Mouse (Mus musculus) liver, embryonic 13.5 days (tissue): ENCODE data around the gene Ahctf1. TPM values are rescaled to one million over a fixed set of nuclear protein-coding genes. Genes with fewer than 3 reads are reported as not detected.

Experiments used
- ATAC-seq: fragments of 200-750 bp; cut with Nextera tagmentation; 2 replicates; pipeline ENCODE4 v1.8.0; 2017; ENCODE audit warnings: low read depth, mild to moderate bottlenecking, moderate number of reproducible peaks, moderate library complexity
- DNase-seq: peaks from one replicate; pipeline ENCODE4 v3.0.0; 2022
- H3K27ac ChIP-seq: fragments of 300-500 bp; sonication (generic); 2 replicates; pipeline ENCODE4 v1.5.1; 2015; ENCODE audit warnings: moderate library complexity, mild to moderate bottlenecking, inconsistent platforms
- H3K27me3 ChIP-seq: fragments of 300-500 bp; sonication (generic); 2 replicates; pipeline ENCODE4 v1.6.1; 2015; ENCODE audit warnings: mild to moderate bottlenecking, inconsistent platforms
- H3K36me3 ChIP-seq: fragments of 300-500 bp; sonication (generic); 2 replicates; pipeline ENCODE4 v1.6.1; 2015; ENCODE audit warnings: mild to moderate bottlenecking, inconsistent platforms
- H3K4me1 ChIP-seq: fragments of 300-500 bp; sonication (generic); replicated peaks from 2 replicates; pipeline ENCODE4 v1.6.1; 2015; ENCODE audit warnings: inconsistent platforms
- H3K4me2 ChIP-seq: fragments of 300-500 bp; sonication (generic); 2 replicates; pipeline ENCODE4 v1.6.1; 2015; ENCODE audit warnings: inconsistent platforms, mild to moderate bottlenecking, moderate library complexity
- H3K4me3 ChIP-seq: fragments of 300-500 bp; sonication (generic); replicated peaks from 2 replicates; pipeline ENCODE4 v1.5.1; 2015; ENCODE audit warnings: mild to moderate bottlenecking, inconsistent platforms
- H3K9ac ChIP-seq: fragments of 300-500 bp; sonication (generic); 2 replicates; pipeline ENCODE4 v1.6.1; 2015; ENCODE audit warnings: mild to moderate bottlenecking, inconsistent platforms
- H3K9me3 ChIP-seq: fragments of 300-500 bp; sonication (generic); replicated peaks from 2 replicates; pipeline ENCODE4 v1.6.1; 2016; ENCODE audit warnings: inconsistent platforms
- WGBS: fragments of 180-500 bp; shearing (Covaris S2); methylation state at CpG from one replicate; pipeline ENCODE4 v1.1.7; 2015; ENCODE audit not compliant: insufficient replicate concordance; 5-methylcytosine and 5-hydroxymethylcytosine counted together
- polyA plus RNA-seq: library from polyadenylated mRNA; unstranded; fragments of >200 nt; fragmentation: Nextera tagmentation; extraction: Ambion mirVana; gene quantifications from 2 replicates; pipeline ENCODE4 v1.2.1, GENCODE M21; 2015

The Ahctf1 gene
- polyA plus RNA-seq, 1 experiment from 2014 or later, result 19.7 TPM

DNA sequence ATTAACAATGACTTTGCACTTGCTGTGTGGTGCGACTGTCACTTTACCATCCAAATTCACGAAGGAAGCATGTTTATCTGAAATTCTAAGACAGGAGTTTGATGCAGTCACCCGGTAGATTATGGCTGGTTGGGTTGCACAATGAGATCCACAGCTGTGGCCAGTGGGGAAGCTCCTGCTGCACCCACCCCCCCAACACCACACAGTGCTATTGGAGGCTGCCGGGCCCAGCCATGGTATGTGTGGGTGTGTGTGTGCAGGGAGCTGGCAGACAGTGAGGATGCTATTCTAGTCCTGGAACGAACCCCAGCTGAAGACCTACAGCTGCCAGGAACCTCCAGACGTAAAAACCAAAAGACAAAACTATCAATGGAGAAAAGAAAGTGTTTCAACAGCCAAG, 94.1 kb downstream of the Ahctf1 start:
- H3K9ac ChIP-seq, result no peak overlapping the region
- peaks cover 4% of the 10 kb centered on the region for H3K4me1 ChIP-seq
- no peaks in the 10 kb centered on the region for H3K27me3 ChIP-seq
- ATAC-seq (no peak), DNase-seq (no peak)
- no peak overlapping the region for H3K4me3 ChIP-seq
- whole genome bisulfite sequencing, result 60% methylated on average over 6 of the region's 6 CpGs
- no peak overlapping the region for H3K4me2 ChIP-seq
- H3K27ac ChIP-seq, result no peak overlapping the region
- H3K36me3 ChIP-seq, result no peaks in the 10 kb centered on the region
- H3K9me3 ChIP-seq, result peaks cover 4% of the 10 kb centered on the region; the same call in 1 of the 2 replicates

- Histone ChIP-seq H3K4me2 (no peak overlapping the region), H3K27me3 (no peaks in the 10 kb centered on the region), H3K4me3 (no peak overlapping the region), H3K4me1 (peaks cover 10% of the 10 kb centered on the region), H3K36me3 (no peaks in the 10 kb centered on the region), H3K9ac (no peak overlapping the region), H3K27ac (no peak overlapping the region), H3K9me3 (no peaks in the 10 kb centered on the region)
- no peak for ATAC-seq
- DNase-seq, result no peak
- WGBS, result 76% methylated on average over 6 of the region's 6 CpGs
Observed at GRCm38 (mm10) chr1:179705154-179705553, 98.3 kb downstream of the Ahctf1 start.

GRCm38 (mm10) chr1:179704150-179704549, 99.3 kb downstream of the Ahctf1 start:
- no peaks in the 10 kb centered on the region for H3K27me3 ChIP-seq
- DNase-seq (no peak), ATAC-seq (no peak)
- H3K36me3 ChIP-seq, result no peaks in the 10 kb centered on the region
- no peak overlapping the region for H3K9ac ChIP-seq
- H3K27ac ChIP-seq, result no peak overlapping the region
- peaks cover 10% of the 10 kb centered on the region for H3K4me1 ChIP-seq
- H3K4me3 ChIP-seq, result no peak overlapping the region
- no peak overlapping the region for H3K4me2 ChIP-seq
- H3K9me3 ChIP-seq, result no peaks in the 10 kb centered on the region
- 15% methylated on average over 3 of the region's 3 CpGs for WGBS

Other genes with a start within 250 kb of the Ahctf1 start
- 11.4 and 13.0 TPM in 2 replicates for gene Sccpdh, start 135.5 kb downstream of the Ahctf1 start, polyA plus RNA-seq
- not detected in 2 replicates for gene Kif28, start 58.4 kb downstream of the Ahctf1 start, polyA plus RNA-seq
- 0.10 and 0.24 TPM in 2 replicates for gene Gm10518, start 304 bp downstream of the Ahctf1 start, polyA plus RNA-seq
- 11.1 and 11.4 TPM in 2 replicates for gene Cdc42bpa, start 156.8 kb upstream of the Ahctf1 start, polyA plus RNA-seq